Mouse (Mus musculus): Measurements from ENCODE around the gene Nt5c3b. TPM values are rescaled to one million over a fixed set of nuclear protein-coding genes. Genes with fewer than 3 reads are reported as not detected.

Nt5c3b gene
- total and polyA plus RNA-seq, 3 experiments, result 54.2 to 63.5 (median 54.4) TPM

GRCm38 (mm10) chr11:100437901-100438300 is 3.7 kb downstream of the Nt5c3b start:
- DNase-seq (ENCODE audit: extremely low read depth), result no peak
- TF ChIP-seq UBTF (IDR thresholded peaks at IDR 0.05; ENCODE audit: low read depth, low read length), result no peak
- TF ChIP-seq IRF4 (IDR thresholded peaks at IDR 0.05; ENCODE audit: low read depth, low read length), result no peak
- TF ChIP-seq JUN (IDR thresholded peaks at IDR 0.05; ENCODE audit: insufficient read depth, low read depth, low read length), result no peak
- TF ChIP-seq SIN3A (IDR thresholded peaks at IDR 0.05; ENCODE audit: low read length), result no peak
- no peak for TF ChIP-seq ETS1 (conservative IDR thresholded peaks at IDR 0.05; ENCODE audit: low read depth, low read length)
- no peak for TF ChIP-seq CHD2 (IDR thresholded peaks at IDR 0.05; ENCODE audit: low read length)
- TF ChIP-seq BHLHE40 (IDR thresholded peaks at IDR 0.05; ENCODE audit: low read depth, low read length), result no peak
- no peak for TF ChIP-seq ZMIZ1 (IDR thresholded peaks at IDR 0.05; ENCODE audit: low read depth, low read length)
- no peak for TF ChIP-seq NRF1 (IDR thresholded peaks at IDR 0.05; ENCODE audit: low read depth, low read length)
- no peak for TF ChIP-seq CHD1 (IDR thresholded peaks at IDR 0.05; ENCODE audit: low read depth, low read length)
- TF ChIP-seq TCF12 (IDR thresholded peaks at IDR 0.05; ENCODE audit: low read depth, low read length), result no peak
- TF ChIP-seq MYC (IDR thresholded peaks at IDR 0.05; ENCODE audit: low read depth, low read length), result no peak
- no peak for TF ChIP-seq ZC3H11A (IDR thresholded peaks at IDR 0.05; ENCODE audit: low read depth, low read length)

GRCm38 (mm10) chr11:100435678-100436246 is 5.8 kb downstream of the Nt5c3b start:
- TF ChIP-seq USF1 (IDR thresholded peaks at IDR 0.05; ENCODE audit: low read depth, low read length) (no peak), GABPA (IDR thresholded peaks at IDR 0.05; ENCODE audit: insufficient replicate concordance, low read depth, low read length) (no peak), E2F4 (IDR thresholded peaks at IDR 0.05; ENCODE audit: insufficient replicate concordance, low read depth, low read length) (no peak), RCOR1 (conservative IDR thresholded peaks at IDR 0.05; ENCODE audit: low read depth, low read length) (no peak), MYC (IDR thresholded peaks at IDR 0.05; ENCODE audit: low read depth, low read length) (no peak), MAX (IDR thresholded peaks at IDR 0.05; ENCODE audit: low read length) (no peak), BHLHE40 (IDR thresholded peaks at IDR 0.05; ENCODE audit: low read depth, low read length) (no peak), CTCF (conservative IDR thresholded peaks at IDR 0.05 in 1 of 2, IDR thresholded peaks at IDR 0.05 in 1 of 2; ENCODE audit: low read depth in 2 of 2, low read length in 2 of 2) (no peak), ELF1 (IDR thresholded peaks at IDR 0.05; ENCODE audit: low read depth, low read length) (no peak), SIN3A (IDR thresholded peaks at IDR 0.05; ENCODE audit: low read length) (no peak), RAD21 (IDR thresholded peaks at IDR 0.05; ENCODE audit: low read depth, low read length) (no peak), JUN (IDR thresholded peaks at IDR 0.05; ENCODE audit: insufficient read depth, low read depth, low read length) (no peak), HCFC1 (IDR thresholded peaks at IDR 0.05; ENCODE audit: low read depth, low read length) (no peak), MAFK (IDR thresholded peaks at IDR 0.05; ENCODE audit: insufficient replicate concordance, low read length) (no peak), NRF1 (IDR thresholded peaks at IDR 0.05; ENCODE audit: low read depth, low read length) (no peak)
- dilution Hi-C loops (cut with MboI; ENCODE audit: extremely low pct_ligation_motif_present, extremely low pct_unique_long_range_greater_than_20kb, low sequenced_read_pairs), result no loop called here
- no peak overlapping the region for H3K27ac ChIP-seq (ENCODE audit: insufficient read depth, low read depth)
- no peaks in the 10 kb centered on the region for H3K9me3 ChIP-seq (replicated peaks; ENCODE audit: low read length)
- H3K4me2 ChIP-seq (ENCODE audit: insufficient read depth, low read depth, poor library complexity, severe bottlenecking), result no peak overlapping the region
- no peaks in the 10 kb centered on the region for H3K27me3 ChIP-seq (replicated peaks)
- peaks cover 23 to 64% of the 10 kb centered on the region in 2 experiments for H3K36me3 ChIP-seq (replicated peaks in 1 of 2; ENCODE audit: control insufficient read depth in 1 of 2, insufficient read depth in 1 of 2, low read length in 1 of 2)
- in situ Hi-C loops (cut with MboI; ENCODE audit: low pct_ligation_motif_present, low pct_unique_long_range_greater_than_20kb, low sequenced_read_pairs), result no loop called here
- peaks cover 7 to 12% of the 10 kb centered on the region in 2 experiments; a peak in 3 of 4 replicates for H3K4me1 ChIP-seq (ENCODE audit: control insufficient read depth in 1 of 2, insufficient read depth in 2 of 2)
- no peak overlapping the region for H3K4me3 ChIP-seq (replicated peaks in 1 of 3; ENCODE audit: low read depth in 2 of 3, low read length in 2 of 3, poor library complexity in 1 of 3)
- no peak overlapping the region for H3K9ac ChIP-seq (ENCODE audit: insufficient read depth, low read depth)
- H3K79me2 ChIP-seq (replicated peaks; ENCODE audit: control insufficient read depth, extremely low read depth, insufficient read depth, poor library complexity, severe bottlenecking), result no peaks in the 10 kb centered on the region
- no peak for DNase-seq (ENCODE audit: extremely low read depth)

More at GRCm38 (mm10) chr11:100437901-100438300, 3.7 kb downstream of the Nt5c3b start:
- dilution Hi-C loops (cut with MboI; ENCODE audit: extremely low pct_ligation_motif_present, extremely low pct_unique_long_range_greater_than_20kb, low sequenced_read_pairs) (no loop called here), in situ Hi-C loops (cut with MboI; ENCODE audit: low pct_ligation_motif_present, low pct_unique_long_range_greater_than_20kb, low sequenced_read_pairs) (no loop called here)
- Histone ChIP-seq H3K36me3 (replicated peaks in 1 of 2; ENCODE audit: control insufficient read depth in 1 of 2, insufficient read depth in 1 of 2, low read length in 1 of 2) (peaks cover 19 to 52% of the 10 kb centered on the region in 2 experiments), H3K79me2 (replicated peaks; ENCODE audit: control insufficient read depth, extremely low read depth, insufficient read depth, poor library complexity, severe bottlenecking) (no peaks in the 10 kb centered on the region), H3K4me2 (ENCODE audit: insufficient read depth, low read depth, poor library complexity, severe bottlenecking) (no peak overlapping the region), H3K27me3 (replicated peaks) (no peaks in the 10 kb centered on the region), H3K9me3 (replicated peaks; ENCODE audit: low read length) (no peaks in the 10 kb centered on the region), H3K9ac (ENCODE audit: insufficient read depth, low read depth) (no peak overlapping the region), H3K27ac (ENCODE audit: insufficient read depth, low read depth) (no peak overlapping the region), H3K4me3 (replicated peaks in 1 of 3; ENCODE audit: low read depth in 2 of 3, low read length in 2 of 3, poor library complexity in 1 of 3) (no peak overlapping the region), H3K4me1 (ENCODE audit: control insufficient read depth in 1 of 2, insufficient read depth in 2 of 2) (peaks cover 12 to 17% of the 10 kb centered on the region in 2 experiments)
